Mouse (Mus musculus) spleen, adult 2 months (tissue): ENCODE measurements at regions not wholly inside any gene's neighbourhood (a gene's known extent, or its start where the extent isn't known, plus 50 kb on each side); places are given as distances from the start of the nearest gene placed in this dataset.

Experiments
- DNase-seq, 2 experiments: peaks; one replicate each; pipeline versions ENCODE4 v3.0.0 to v3.0.0-alpha.2; 2012 to 2021; ENCODE audit warnings: low spot score in 2 of 2, low read depth in 1 of 2
- H3K27ac ChIP-seq: fragments of 200-500 bp; 2 replicates; pipeline ENCODE4 v1.5.1; 2012; ENCODE audit warnings: low read length, inconsistent platforms; ENCODE audit not compliant: insufficient read depth
- H3K27me3 ChIP-seq: fragments of 200-500 bp; 2 replicates; pipeline ENCODE4 v1.6.1; 2012; ENCODE audit warnings: mild to moderate bottlenecking, moderate library complexity, low read length, inconsistent platforms; ENCODE audit not compliant: control insufficient read depth, insufficient read depth
- H3K36me3 ChIP-seq: fragments of 200-500 bp; 2 replicates; pipeline ENCODE4 v1.6.1; 2012; ENCODE audit warnings: mild to moderate bottlenecking, low read length, inconsistent platforms; ENCODE audit not compliant: control insufficient read depth, insufficient read depth
- H3K4me1 ChIP-seq: fragments of 200-500 bp; 2 replicates; pipeline ENCODE4 v1.6.1; 2011; ENCODE audit warnings: inconsistent platforms; ENCODE audit not compliant: control insufficient read depth, insufficient read depth, insufficient read length
- H3K4me3 ChIP-seq: fragments of 200-500 bp; 2 replicates; pipeline ENCODE4 v1.5.1; 2011; ENCODE audit warnings: mild to moderate bottlenecking, inconsistent platforms; ENCODE audit not compliant: insufficient read depth, insufficient read length; ENCODE audit errors: extremely low read depth
- CTCF ChIP-seq: fragments of 200-500 bp; IDR thresholded peaks from 2 replicates; pipeline ENCODE4 v1.5.1; 2011; ENCODE audit warnings: mild to moderate bottlenecking, inconsistent platforms; ENCODE audit not compliant: insufficient read depth, insufficient read length, insufficient replicate concordance; ENCODE audit errors: extremely low read depth
- POLR2A ChIP-seq: fragments of 200-500 bp; IDR thresholded peaks from 2 replicates; pipeline ENCODE4 v1.6.1; 2011; ENCODE audit warnings: low read depth, low read length, inconsistent platforms
- WGBS: fragments of 180-500 bp; shearing (Covaris S2); methylation state at CpG from one replicate; pipeline ENCODE4 v1.1.7; 2018; 5-methylcytosine and 5-hydroxymethylcytosine counted together

DNA sequence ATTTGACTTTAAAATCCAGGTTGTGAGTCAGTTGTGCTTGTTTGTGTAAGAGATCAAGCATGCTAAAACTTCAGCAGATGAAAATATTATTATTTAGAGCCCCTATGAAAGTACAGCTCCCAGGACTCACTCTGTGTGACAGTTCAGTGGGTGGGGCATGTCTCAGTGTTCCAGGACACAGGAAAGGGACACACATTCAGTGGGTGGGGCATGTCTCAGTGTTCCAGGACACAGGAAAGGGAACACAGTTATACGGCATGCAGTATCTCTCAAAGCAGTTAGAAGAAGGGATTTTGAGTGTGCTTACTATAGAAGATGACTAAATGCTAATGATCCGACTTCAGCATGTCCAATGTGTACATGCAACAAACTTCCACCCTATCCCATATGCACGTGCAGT, 60.9 kb upstream of the Nkx2-2 start:
- no peak overlapping the region for H3K4me3 ChIP-seq
- H3K4me1 ChIP-seq, result no peaks in the 10 kb centered on the region
- DNase-seq, result no peak
- 84% methylated on average over 3 of the region's 3 CpGs for WGBS
- H3K36me3 ChIP-seq, result no peaks in the 10 kb centered on the region
- no peaks in the 10 kb centered on the region for H3K27me3 ChIP-seq
- H3K27ac ChIP-seq, result no peak overlapping the region
- no peak for TF ChIP-seq CTCF
- no peak for TF ChIP-seq POLR2A

DNA sequence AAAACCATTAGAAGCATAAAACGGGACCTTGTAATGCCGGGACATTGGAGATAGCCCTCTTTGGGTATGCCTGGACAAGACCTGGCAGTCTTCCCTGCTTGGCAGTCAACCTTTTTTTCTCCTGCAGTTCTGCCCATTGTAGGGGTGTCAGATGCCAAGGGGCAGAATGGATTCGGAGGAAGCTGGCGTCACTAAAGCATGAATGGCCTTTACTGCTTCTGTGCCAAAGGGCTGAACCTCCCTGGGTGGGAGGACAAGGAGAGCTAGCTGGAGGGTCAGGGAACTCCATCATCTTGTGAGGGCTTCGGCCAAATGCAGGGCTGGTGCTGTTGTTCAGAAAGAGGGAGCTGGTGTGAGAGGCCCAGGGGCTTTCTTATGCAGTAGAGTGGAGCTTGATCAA, 60.1 kb upstream of the Nkx2-2 start:
- no peak for DNase-seq
- Histone ChIP-seq H3K27ac (no peak overlapping the region), H3K4me1 (no peaks in the 10 kb centered on the region), H3K27me3 (no peaks in the 10 kb centered on the region), H3K4me3 (no peak overlapping the region), H3K36me3 (no peaks in the 10 kb centered on the region)
- 84% methylated on average over 5 of the region's 5 CpGs for WGBS
- TF ChIP-seq POLR2A (no peak), CTCF (no peak)

DNA sequence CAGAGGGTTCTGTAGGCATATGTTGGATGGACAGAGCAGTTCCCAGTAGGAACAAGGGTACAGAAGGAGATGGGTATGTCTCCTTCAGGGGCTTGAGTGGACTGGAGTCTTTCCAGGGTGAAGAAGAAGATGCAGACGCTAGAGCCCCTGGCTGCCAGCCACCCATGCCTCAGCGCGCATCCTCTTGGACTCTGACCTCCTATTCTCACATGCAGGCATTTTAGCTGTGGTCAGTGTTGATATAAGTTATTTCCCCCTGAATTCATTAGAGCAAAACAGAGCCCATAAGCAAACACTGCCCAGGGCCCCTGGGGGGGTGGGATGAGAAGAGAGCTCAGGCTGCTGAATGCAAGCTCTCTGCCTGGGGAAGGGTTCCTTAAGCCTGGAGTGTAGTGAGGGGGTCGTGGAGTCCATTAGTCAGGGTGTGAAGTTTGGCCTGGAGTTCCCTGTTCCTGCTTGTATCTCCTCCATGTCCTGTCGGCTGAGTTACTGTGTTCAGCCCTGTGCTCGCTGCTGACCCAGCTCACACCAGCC, 54.0 kb upstream of the Nkx2-2 start:
- H3K36me3 ChIP-seq, result no peaks in the 10 kb centered on the region
- WGBS, result 83% methylated on average over 6 of the region's 6 CpGs
- DNase-seq, result no peak
- H3K27ac ChIP-seq, result no peak overlapping the region
- TF ChIP-seq CTCF, result no peak
- TF ChIP-seq POLR2A, result no peak
- no peaks in the 10 kb centered on the region for H3K4me1 ChIP-seq
- H3K4me3 ChIP-seq, result no peak overlapping the region
- H3K27me3 ChIP-seq, result no peaks in the 10 kb centered on the region

DNA sequence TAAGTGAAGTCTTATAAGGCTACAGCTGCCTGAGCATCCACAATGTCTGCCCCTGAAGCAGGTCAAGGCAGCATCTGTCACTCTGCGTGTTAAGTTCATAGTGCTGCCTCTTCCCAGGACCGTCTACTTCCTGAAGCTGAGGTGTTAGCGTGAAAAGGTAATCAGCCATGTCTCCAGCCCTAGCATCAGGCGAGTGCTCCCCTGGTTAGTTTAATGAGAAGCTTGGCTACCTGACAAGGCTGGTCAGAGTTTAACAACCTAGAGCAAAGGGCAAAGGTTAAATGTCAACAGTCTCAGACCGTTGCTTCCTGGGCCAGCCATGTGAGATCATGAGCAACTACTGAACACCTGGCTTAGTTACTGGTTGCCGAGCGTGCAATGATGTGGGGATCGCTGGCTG, 53.2 kb upstream of the Nkx2-2 start:
- Histone ChIP-seq H3K4me3 (no peak overlapping the region), H3K4me1 (no peaks in the 10 kb centered on the region), H3K36me3 (no peaks in the 10 kb centered on the region), H3K27ac (no peak overlapping the region), H3K27me3 (no peaks in the 10 kb centered on the region)
- 79% methylated on average over 8 of the region's 8 CpGs for WGBS
- DNase-seq, result no peak
- TF ChIP-seq POLR2A (no peak), CTCF (no peak)

- Histone ChIP-seq H3K4me3 (no peak overlapping the region), H3K4me1 (no peaks in the 10 kb centered on the region), H3K27ac (no peak overlapping the region), H3K27me3 (no peaks in the 10 kb centered on the region), H3K36me3 (no peaks in the 10 kb centered on the region)
- TF ChIP-seq POLR2A (no peak), CTCF (no peak)
- no peak for DNase-seq
- 86% methylated on average over 1 of the region's 1 CpGs for WGBS
These were observed 50.4 kb upstream of the Nkx2-2 start for GRCm38 (mm10) chr2:147244406-147244805.
